Mouse (Mus musculus): ENCODE data around the gene Ogfod1.

DNA sequence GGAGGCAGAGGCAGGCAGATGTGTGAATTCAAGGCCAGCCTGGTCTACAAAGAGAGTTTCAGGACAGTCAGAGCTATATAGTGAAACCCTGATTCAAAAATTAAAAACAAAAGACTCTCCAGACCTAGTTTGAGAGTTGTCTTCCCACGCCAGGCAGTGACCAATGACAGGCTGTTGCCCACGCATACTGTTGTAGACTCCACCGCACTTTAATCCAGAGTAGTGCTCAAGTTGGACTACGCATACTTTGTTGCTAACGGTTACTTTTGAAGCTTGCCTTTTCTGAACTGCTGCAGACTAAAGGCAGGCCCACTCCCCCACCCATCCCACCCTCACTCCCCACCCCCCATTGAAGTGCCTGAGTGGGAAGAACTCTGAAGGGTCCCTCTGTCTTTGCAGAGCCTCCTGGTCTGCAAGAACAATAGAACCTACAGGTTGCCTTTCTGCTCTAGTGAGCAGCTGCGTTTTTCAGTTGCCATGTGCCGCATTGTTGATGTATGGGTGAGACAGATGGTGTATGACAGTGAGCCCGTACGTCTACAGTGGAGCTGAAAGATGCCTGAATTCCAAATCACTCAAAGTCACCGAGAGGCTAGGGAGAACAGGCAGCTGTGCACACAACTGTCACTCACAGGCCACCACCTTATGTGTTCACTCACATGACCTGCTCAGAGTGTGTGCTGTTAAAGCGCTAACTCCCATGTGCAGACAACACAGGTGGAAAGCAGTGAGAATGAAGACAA is 29.3 kb downstream of the Ogfod1 start:
- no peak for TF ChIP-seq EP300 (IDR thresholded peaks at IDR 0.05; ENCODE audit: low read depth)
- TF ChIP-seq CTCF (IDR thresholded peaks at IDR 0.05; ENCODE audit: low read depth) = no peak

Measured in heart, postnatal 0 days (tissue).